Mouse (Mus musculus): ENCODE measurements at regions not wholly inside any gene's neighbourhood (a gene's known extent, or its start where the extent isn't known, plus 50 kb on each side); places are given as distances from the start of the nearest gene placed in this dataset.
"Not testable (repeated sequence)": the region's sequence is repeated elsewhere in the genome, so short reads cannot be mapped to it uniquely, and the experiment has no call there.

- no peak for ATAC-seq (ENCODE audit: low read depth)
- H3K4me2 ChIP-seq (ENCODE audit: low read depth, low read length) = no peak overlapping the region
- no peaks in the 10 kb centered on the region for H3K4me1 ChIP-seq (ENCODE audit: control insufficient read depth, insufficient read depth, low read length)
- H3K36me3 ChIP-seq (ENCODE audit: control insufficient read depth, insufficient read depth, low read length) = no peaks in the 10 kb centered on the region
- no peak overlapping the region for H3K4me3 ChIP-seq (ENCODE audit: low read depth, low read length)
- H3K27me3 ChIP-seq (ENCODE audit: control insufficient read depth, insufficient read depth, low read length) = no peaks in the 10 kb centered on the region
- no peak overlapping the region for H3K27ac ChIP-seq (ENCODE audit: low read depth, low read length)
- H3K9ac ChIP-seq (replicated peaks; ENCODE audit: low read depth, low read length) = no peak overlapping the region
- no peaks in the 10 kb centered on the region for H3K9me3 ChIP-seq (ENCODE audit: control insufficient read depth, low read length)
Measured at GRCm38 (mm10) chr9:92809469-92809868, 267.4 kb downstream of the Plod2 start.

- H3K4me3 ChIP-seq (ENCODE audit: low read depth, low read length) = no peak overlapping the region
- H3K4me2 ChIP-seq (ENCODE audit: low read depth, low read length) = peak overlapping the region; percentile 34
- 28% methylated on average over 11 of the region's 11 CpGs for WGBS
- no peaks in the 10 kb centered on the region for H3K36me3 ChIP-seq (ENCODE audit: control insufficient read depth, insufficient read depth, low read length)
- H3K9me3 ChIP-seq (ENCODE audit: control insufficient read depth, low read length) = no peaks in the 10 kb centered on the region
- H3K27me3 ChIP-seq (ENCODE audit: control insufficient read depth, insufficient read depth, low read length) = no peaks in the 10 kb centered on the region
- H3K4me1 ChIP-seq (ENCODE audit: control insufficient read depth, insufficient read depth, low read length) = no peaks in the 10 kb centered on the region
- H3K9ac ChIP-seq (replicated peaks; ENCODE audit: low read depth, low read length) = 0 out of 2 replicates have a peak overlapping the region, but pooled peaks have one; percentile 21
- H3K27ac ChIP-seq (ENCODE audit: low read depth, low read length) = no peak overlapping the region
- peak; percentile 73 for ATAC-seq (ENCODE audit: low read depth)
Measured at GRCm38 (mm10) chr9:92820721-92821120, 278.7 kb downstream of the Plod2 start.

GRCm38 (mm10) chr9:92826708-92827353, 284.8 kb downstream of the Plod2 start:
- Histone ChIP-seq H3K27ac (ENCODE audit: low read depth, low read length) (no peak overlapping the region), H3K4me1 (ENCODE audit: control insufficient read depth, insufficient read depth, low read length) (no peaks in the 10 kb centered on the region), H3K4me3 (ENCODE audit: low read depth, low read length) (no peak overlapping the region), H3K36me3 (ENCODE audit: control insufficient read depth, insufficient read depth, low read length) (no peaks in the 10 kb centered on the region), H3K9me3 (ENCODE audit: control insufficient read depth, low read length) (no peaks in the 10 kb centered on the region), H3K4me2 (ENCODE audit: low read depth, low read length) (no peak overlapping the region), H3K9ac (replicated peaks; ENCODE audit: low read depth, low read length) (no peak overlapping the region), H3K27me3 (ENCODE audit: control insufficient read depth, insufficient read depth, low read length) (no peaks in the 10 kb centered on the region)
- no peak for ATAC-seq (ENCODE audit: low read depth)

- not testable (repeated sequence) for H3K4me2 ChIP-seq (ENCODE audit: low read depth, low read length); H3K9ac ChIP-seq (replicated peaks; ENCODE audit: low read depth, low read length); H3K4me1 ChIP-seq (ENCODE audit: control insufficient read depth, insufficient read depth, low read length); H3K4me3 ChIP-seq (ENCODE audit: low read depth, low read length); ATAC-seq (ENCODE audit: low read depth); H3K9me3 ChIP-seq (ENCODE audit: control insufficient read depth, low read length); H3K27ac ChIP-seq (ENCODE audit: low read depth, low read length); H3K36me3 ChIP-seq (ENCODE audit: control insufficient read depth, insufficient read depth, low read length); H3K27me3 ChIP-seq (ENCODE audit: control insufficient read depth, insufficient read depth, low read length)
- whole genome bisulfite sequencing = 97% methylated on average over 2 of the region's 2 CpGs
Measured at GRCm38 (mm10) chr9:92836156-92836555, 294.1 kb downstream of the Plod2 start.

- H3K4me3 ChIP-seq (ENCODE audit: low read depth, low read length) = no peak overlapping the region
- WGBS = 91% methylated on average over 7 of the region's 7 CpGs
Measured at GRCm38 (mm10) chr9:92856410-92857083, 314.5 kb downstream of the Plod2 start.

GRCm38 (mm10) chr9:92865822-92866221, 323.8 kb downstream of the Plod2 start:
- Histone ChIP-seq H3K4me2 (ENCODE audit: low read depth, low read length) (no peak overlapping the region), H3K27ac (ENCODE audit: low read depth, low read length) (no peak overlapping the region), H3K4me1 (ENCODE audit: control insufficient read depth, insufficient read depth, low read length) (no peaks in the 10 kb centered on the region), H3K9ac (replicated peaks; ENCODE audit: low read depth, low read length) (no peak overlapping the region), H3K4me3 (ENCODE audit: low read depth, low read length) (no peak overlapping the region), H3K9me3 (ENCODE audit: control insufficient read depth, low read length) (no peaks in the 10 kb centered on the region), H3K27me3 (ENCODE audit: control insufficient read depth, insufficient read depth, low read length) (no peaks in the 10 kb centered on the region), H3K36me3 (ENCODE audit: control insufficient read depth, insufficient read depth, low read length) (no peaks in the 10 kb centered on the region)
- ATAC-seq (ENCODE audit: low read depth) = no peak
- 93% methylated on average over 6 of the region's 6 CpGs for WGBS

More at GRCm38 (mm10) chr9:92856410-92857083, 314.5 kb downstream of the Plod2 start:
- Histone ChIP-seq H3K9ac (replicated peaks; ENCODE audit: low read depth, low read length) (no peak overlapping the region), H3K9me3 (ENCODE audit: control insufficient read depth, low read length) (no peaks in the 10 kb centered on the region), H3K4me2 (ENCODE audit: low read depth, low read length) (no peak overlapping the region), H3K27me3 (ENCODE audit: control insufficient read depth, insufficient read depth, low read length) (no peaks in the 10 kb centered on the region), H3K36me3 (ENCODE audit: control insufficient read depth, insufficient read depth, low read length) (no peaks in the 10 kb centered on the region), H3K27ac (ENCODE audit: low read depth, low read length) (no peak overlapping the region), H3K4me1 (ENCODE audit: control insufficient read depth, insufficient read depth, low read length) (no peaks in the 10 kb centered on the region)
- no peak for ATAC-seq (ENCODE audit: low read depth)

- Histone ChIP-seq H3K4me3 (ENCODE audit: low read depth, low read length) (no peak overlapping the region), H3K9me3 (ENCODE audit: control insufficient read depth, low read length) (no peaks in the 10 kb centered on the region), H3K4me2 (ENCODE audit: low read depth, low read length) (no peak overlapping the region), H3K27me3 (ENCODE audit: control insufficient read depth, insufficient read depth, low read length) (no peaks in the 10 kb centered on the region), H3K27ac (ENCODE audit: low read depth, low read length) (no peak overlapping the region), H3K4me1 (ENCODE audit: control insufficient read depth, insufficient read depth, low read length) (no peaks in the 10 kb centered on the region; the same call in 1 of the 2 replicates), H3K36me3 (ENCODE audit: control insufficient read depth, insufficient read depth, low read length) (no peaks in the 10 kb centered on the region), H3K9ac (replicated peaks; ENCODE audit: low read depth, low read length) (no peak overlapping the region)
- ATAC-seq (ENCODE audit: low read depth) = no peak
- 38% methylated on average over 4 of the region's 4 CpGs for WGBS
Measured at GRCm38 (mm10) chr9:92878589-92878988, 336.6 kb downstream of the Plod2 start.

GRCm38 (mm10) chr9:92879812-92880211, 337.8 kb downstream of the Plod2 start:
- ATAC-seq (ENCODE audit: low read depth) = no peak
- H3K9ac ChIP-seq (replicated peaks; ENCODE audit: low read depth, low read length) = no peak overlapping the region
- no peaks in the 10 kb centered on the region for H3K36me3 ChIP-seq (ENCODE audit: control insufficient read depth, insufficient read depth, low read length)
- no peaks in the 10 kb centered on the region for H3K27me3 ChIP-seq (ENCODE audit: control insufficient read depth, insufficient read depth, low read length)
- no peak overlapping the region for H3K4me2 ChIP-seq (ENCODE audit: low read depth, low read length)
- no peak overlapping the region for H3K4me3 ChIP-seq (ENCODE audit: low read depth, low read length)
- H3K4me1 ChIP-seq (ENCODE audit: control insufficient read depth, insufficient read depth, low read length) = no peaks in the 10 kb centered on the region; the same call in 1 of the 2 replicates
- 93% methylated on average over 2 of the region's 2 CpGs for WGBS
- H3K27ac ChIP-seq (ENCODE audit: low read depth, low read length) = no peak overlapping the region
- no peaks in the 10 kb centered on the region for H3K9me3 ChIP-seq (ENCODE audit: control insufficient read depth, low read length)

GRCm38 (mm10) chr9:92882251-92882832, 340.3 kb downstream of the Plod2 start:
- H3K36me3 ChIP-seq (ENCODE audit: control insufficient read depth, insufficient read depth, low read length) = no peaks in the 10 kb centered on the region
- ATAC-seq (ENCODE audit: low read depth) = peak; percentile 73; the same call in 1 of the 2 replicates
- H3K9me3 ChIP-seq (ENCODE audit: control insufficient read depth, low read length) = no peaks in the 10 kb centered on the region
- H3K9ac ChIP-seq (replicated peaks; ENCODE audit: low read depth, low read length) = no peak overlapping the region
- no peak overlapping the region for H3K4me3 ChIP-seq (ENCODE audit: low read depth, low read length)
- no peaks in the 10 kb centered on the region; the same call in 1 of the 2 replicates for H3K4me1 ChIP-seq (ENCODE audit: control insufficient read depth, insufficient read depth, low read length)
- no peaks in the 10 kb centered on the region for H3K27me3 ChIP-seq (ENCODE audit: control insufficient read depth, insufficient read depth, low read length)
- H3K4me2 ChIP-seq (ENCODE audit: low read depth, low read length) = no peak overlapping the region
- WGBS = 17% methylated on average over 3 of the region's 3 CpGs
- H3K27ac ChIP-seq (ENCODE audit: low read depth, low read length) = 0 out of 2 replicates have a peak overlapping the region, but pooled peaks have one; percentile 24
